Mouse (Mus musculus) embryonic fibroblast, embryonic 13.5 days (primary cell): Measurements from ENCODE around the gene Gm5788. TPM values are rescaled to one million over a fixed set of nuclear protein-coding genes. Genes with fewer than 3 reads are reported as not detected.

Experiments
- H3K27ac ChIP-seq: 2 replicates; pipeline ENCODE4 v1.5.1; 2012; ENCODE audit warnings: low read length, control low read depth, inconsistent platforms; ENCODE audit not compliant: insufficient read depth
- H3K4me1 ChIP-seq: 2 replicates; pipeline ENCODE4 v1.6.1; 2011; ENCODE audit warnings: low read length; ENCODE audit not compliant: control insufficient read depth, insufficient read depth
- H3K4me3 ChIP-seq: 2 replicates; pipeline ENCODE4 v1.5.1; 2011; ENCODE audit warnings: mild to moderate bottlenecking, control low read depth, low read length; ENCODE audit not compliant: insufficient read depth
- CTCF ChIP-seq: IDR thresholded peaks from 2 replicates; pipeline ENCODE4 v1.5.1; 2011; ENCODE audit warnings: mild to moderate bottlenecking, control low read depth, low read length, moderate library complexity, borderline replicate concordance; ENCODE audit not compliant: insufficient read depth
- POLR2A ChIP-seq: IDR thresholded peaks from 2 replicates; pipeline ENCODE4 v1.6.1; 2011; ENCODE audit warnings: low read depth, mild to moderate bottlenecking, control low read depth, low read length, moderate library complexity
- polyA plus RNA-seq: library from polyadenylated mRNA; stranded (reverse); fragments of >200 nt; gene quantifications from 2 replicates; pipeline ENCODE4 v1.2.4, GENCODE M21; 2011; ENCODE audit warnings: low read depth; ENCODE audit not compliant: missing spikeins, insufficient read length

Gene Gm5788
- polyA plus RNA-seq, 1 experiment: not detected

DNA sequence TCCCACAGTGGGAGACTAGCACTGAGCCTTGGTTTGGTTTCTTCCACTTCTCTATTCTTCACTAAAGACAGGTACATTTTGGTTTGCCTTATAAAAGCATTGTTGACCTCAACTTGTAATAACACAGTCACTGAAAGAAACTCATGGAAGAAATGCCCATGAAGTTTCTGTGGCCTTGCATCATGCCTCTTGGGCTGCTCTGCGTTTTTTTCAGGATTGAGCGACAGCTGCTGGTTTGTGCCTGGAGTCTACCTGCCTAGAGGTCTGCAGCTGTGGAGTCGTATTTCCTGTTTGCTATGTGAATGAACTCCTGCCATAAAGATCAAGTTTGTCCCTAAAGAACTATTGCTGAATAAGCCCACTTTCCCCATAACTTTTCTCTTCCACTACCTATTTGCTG, 49.4 kb downstream of the Gm5788 start:
- Histone ChIP-seq H3K4me1 (no peaks in the 10 kb centered on the region), H3K4me3 (no peak overlapping the region), H3K27ac (no peak overlapping the region)
- no peak for TF ChIP-seq CTCF
- TF ChIP-seq POLR2A: no peak

Other genes with a start within 250 kb of the Gm5788 start
- gene Vipas39, start 228.5 kb upstream of the Gm5788 start, polyA plus RNA-seq: 29.3 and 30.4 TPM in 2 replicates
- gene Ahsa1, start 228.2 kb upstream of the Gm5788 start, polyA plus RNA-seq: 112 and 116 TPM in 2 replicates
- gene Ism2, start 195.0 kb upstream of the Gm5788 start, polyA plus RNA-seq: 0.21 and 0.23 TPM in 2 replicates
- gene Sptlc2, start 106.4 kb upstream of the Gm5788 start, polyA plus RNA-seq: 125 and 133 TPM in 2 replicates
- gene Slirp, start 50.8 kb upstream of the Gm5788 start, polyA plus RNA-seq: 175 and 177 TPM in 2 replicates
- 34.5 and 35.3 TPM in 2 replicates for gene Alkbh1, start 50.7 kb upstream of the Gm5788 start, polyA plus RNA-seq
- 60.7 and 69.2 TPM in 2 replicates for gene Snw1, start 22.4 kb upstream of the Gm5788 start, polyA plus RNA-seq
- not detected in 2 replicates for gene Gm8300, start 19.6 kb downstream of the Gm5788 start, polyA plus RNA-seq
- not detected in 2 replicates for gene Oog1, start 108.0 kb downstream of the Gm5788 start, polyA plus RNA-seq
- gene Gm4027, start 124.1 kb downstream of the Gm5788 start, polyA plus RNA-seq: not detected in 2 replicates
- gene Gm16381, start 149.9 kb downstream of the Gm5788 start, polyA plus RNA-seq: not detected in 2 replicates